Mouse (Mus musculus) adrenal gland, adult 2 months (tissue): ENCODE measurements around the gene Camk2b. TPM values are rescaled to one million over a fixed set of nuclear protein-coding genes. Genes with fewer than 3 reads are reported as not detected.
A peak's percentile ranks its signal among the peaks of the same experiment; 100 is the strongest.
"Not testable (repeated sequence)": the region's sequence is repeated elsewhere in the genome, so short reads cannot be mapped to it uniquely, and the experiment has no call there.

Experiments used
- DNase-seq: peaks from one replicate; pipeline ENCODE4 v3.0.0; 2021
- polyA plus RNA-seq: library from polyadenylated mRNA; depleted of rRNA; stranded (reverse); fragments of >200 nt; gene quantifications from 2 replicates; pipeline ENCODE4 v1.2.3, GENCODE M21; 2012
- total RNA-seq, 2 experiments: library from RNA; stranded (reverse); gene quantifications; 2 replicates each; pipeline ENCODE4 v1.2.3; 2021

The Camk2b gene
- total and polyA plus RNA-seq, 3 experiments = 10.2 to 16.2 (median 11.1) TPM

DNA sequence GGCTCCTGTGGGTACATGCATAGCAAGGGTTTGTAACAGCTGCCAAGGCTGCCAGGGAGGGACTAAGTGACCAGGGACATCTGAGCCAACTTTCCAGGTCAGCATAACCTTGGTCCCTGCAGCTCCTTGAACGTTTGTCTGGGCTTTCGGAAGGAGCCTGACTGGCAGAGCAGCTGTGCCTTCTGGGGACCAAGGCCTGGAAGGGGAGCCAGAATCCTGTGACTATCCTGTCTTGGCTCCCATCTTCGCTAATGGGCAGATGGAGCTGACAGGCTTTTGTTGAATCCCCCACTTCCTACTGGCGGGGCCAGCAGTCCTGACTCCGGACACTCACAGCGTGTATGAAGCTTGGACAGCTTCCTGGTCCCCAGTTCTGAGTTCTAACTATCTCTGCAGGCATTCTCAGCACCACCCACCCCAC lies 51.1 kb downstream of the Camk2b start:
- peak; percentile 72 for DNase-seq

DNA sequence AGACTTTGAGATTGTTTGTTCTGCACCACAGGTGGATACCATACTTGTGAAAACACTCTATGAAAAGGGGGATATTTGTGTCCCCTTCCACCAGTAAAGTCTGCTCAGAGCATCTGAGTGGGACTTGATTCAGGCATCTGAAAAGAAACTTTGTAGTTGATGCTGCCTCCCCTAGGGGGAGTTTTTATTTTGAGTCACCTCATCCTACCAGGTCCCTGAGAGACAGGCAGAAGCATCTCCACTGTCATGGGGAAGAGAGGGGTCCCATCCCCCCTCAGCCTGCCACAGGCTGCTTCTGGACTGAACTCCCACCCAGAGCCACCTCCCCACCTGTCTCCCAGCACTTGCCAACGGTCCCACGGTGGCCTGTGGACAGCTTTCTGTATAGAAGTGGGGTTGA lies 52.8 kb downstream of the Camk2b start:
- no peak for DNase-seq

DNA sequence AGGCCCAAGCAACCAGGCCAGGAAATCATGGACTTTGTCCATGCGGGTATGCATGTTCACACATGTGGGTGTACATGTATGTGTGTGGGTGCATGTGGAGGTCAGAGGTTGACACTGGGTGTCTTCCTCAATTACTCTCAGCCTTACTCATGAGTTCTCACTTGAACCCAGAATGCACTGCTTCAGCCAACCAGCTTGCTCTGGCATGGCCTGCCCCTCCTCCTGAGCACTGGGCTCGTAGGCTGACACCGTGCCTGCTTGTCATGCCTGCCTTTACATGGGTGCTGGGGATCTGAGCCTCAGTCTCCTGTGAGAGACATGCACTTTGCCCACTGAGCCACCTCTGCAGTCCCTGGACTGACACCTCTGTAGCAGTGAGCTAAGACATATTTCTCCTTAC lies 54.3 kb downstream of the Camk2b start:
- no peak for DNase-seq

DNA sequence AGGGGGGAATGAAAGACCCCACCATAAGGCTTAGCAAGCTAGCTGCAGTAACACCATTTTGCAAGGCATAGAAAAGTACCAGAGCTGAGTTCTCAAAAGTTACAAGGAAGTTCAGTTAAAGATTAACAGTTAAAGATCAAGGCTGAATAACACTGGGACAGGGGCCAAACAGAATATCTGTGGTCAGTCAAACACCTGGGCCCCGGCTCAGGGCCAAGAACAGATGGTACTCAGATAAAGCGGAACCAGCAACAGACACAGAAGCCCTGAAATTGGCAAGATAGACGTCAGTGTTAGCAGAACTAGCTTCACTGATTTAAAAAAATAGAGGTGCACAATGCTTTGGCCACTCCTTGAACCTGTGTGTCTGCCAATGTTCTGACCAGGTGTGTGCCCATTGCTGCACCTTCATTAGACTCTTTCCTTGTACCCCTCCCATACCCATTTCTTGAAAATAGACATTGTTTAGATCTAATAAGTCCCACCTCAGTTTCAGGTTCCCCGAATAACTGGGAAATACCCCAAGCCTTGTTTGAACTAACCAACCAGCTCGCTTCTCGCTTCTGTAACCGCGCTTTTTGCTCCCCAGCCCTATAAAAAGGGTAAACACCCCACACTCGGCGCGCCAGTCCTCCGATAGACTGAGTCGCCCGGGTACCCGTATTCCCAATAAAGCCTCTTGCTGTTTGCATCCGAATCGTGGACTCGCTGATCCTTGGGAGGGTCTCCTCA lies 55.2 kb downstream of the Camk2b start:
- DNase-seq = not testable (repeated sequence)

DNA sequence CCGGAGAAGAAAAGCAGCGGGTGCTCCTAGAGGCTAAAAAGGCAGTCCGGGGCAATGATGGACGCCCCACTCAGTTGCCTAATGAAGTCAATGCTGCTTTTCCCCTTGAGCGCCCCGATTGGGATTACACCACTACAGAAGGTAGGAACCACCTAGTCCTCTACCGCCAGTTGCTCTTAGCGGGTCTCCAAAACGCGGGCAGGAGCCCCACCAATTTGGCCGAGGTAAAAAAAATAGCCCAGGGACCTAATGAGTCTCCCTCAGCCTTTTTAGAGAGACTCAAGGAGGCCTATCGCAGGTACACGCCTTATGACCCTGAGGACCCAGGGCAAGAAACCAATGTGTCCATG lies 58.4 kb downstream of the Camk2b start:
- DNase-seq = peak; percentile 26

DNA sequence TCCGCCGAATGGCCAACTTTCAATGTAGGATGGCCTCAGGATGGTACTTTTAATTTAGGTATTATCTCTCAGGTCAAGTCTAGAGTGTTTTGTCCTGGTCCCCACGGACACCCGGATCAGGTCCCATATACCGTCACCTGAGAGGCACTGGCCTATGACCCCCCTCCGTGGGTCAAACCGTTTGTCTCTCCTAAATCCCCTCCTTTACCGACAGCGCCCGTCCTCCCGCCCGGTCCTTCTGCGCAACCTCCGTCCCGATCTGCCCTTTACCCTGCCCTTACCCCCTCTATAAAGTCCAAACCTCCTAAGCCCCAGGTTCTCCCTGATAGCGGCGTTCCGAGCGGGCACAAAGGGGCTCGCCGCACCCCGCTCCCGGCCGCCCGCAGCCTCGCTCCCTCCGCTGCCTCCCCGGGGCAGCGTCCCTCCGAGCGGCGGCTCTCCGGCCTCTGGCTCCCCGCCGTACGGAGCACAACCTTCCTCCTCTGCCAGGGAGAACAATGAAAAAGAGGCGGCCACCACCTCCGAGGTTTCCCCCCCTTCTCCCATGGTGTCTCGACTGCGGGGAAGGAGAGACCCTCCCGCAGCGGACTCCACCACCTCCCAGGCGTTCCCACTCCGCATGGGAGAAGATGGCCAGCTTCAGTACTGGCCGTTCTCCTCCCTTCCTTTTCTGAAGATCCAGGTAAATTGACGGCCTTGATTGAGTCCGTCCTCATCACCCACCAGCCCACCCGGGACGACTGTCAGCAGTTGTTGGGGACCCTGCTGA lies 59.0 kb downstream of the Camk2b start:
- peak; percentile 46 for DNase-seq

DNA sequence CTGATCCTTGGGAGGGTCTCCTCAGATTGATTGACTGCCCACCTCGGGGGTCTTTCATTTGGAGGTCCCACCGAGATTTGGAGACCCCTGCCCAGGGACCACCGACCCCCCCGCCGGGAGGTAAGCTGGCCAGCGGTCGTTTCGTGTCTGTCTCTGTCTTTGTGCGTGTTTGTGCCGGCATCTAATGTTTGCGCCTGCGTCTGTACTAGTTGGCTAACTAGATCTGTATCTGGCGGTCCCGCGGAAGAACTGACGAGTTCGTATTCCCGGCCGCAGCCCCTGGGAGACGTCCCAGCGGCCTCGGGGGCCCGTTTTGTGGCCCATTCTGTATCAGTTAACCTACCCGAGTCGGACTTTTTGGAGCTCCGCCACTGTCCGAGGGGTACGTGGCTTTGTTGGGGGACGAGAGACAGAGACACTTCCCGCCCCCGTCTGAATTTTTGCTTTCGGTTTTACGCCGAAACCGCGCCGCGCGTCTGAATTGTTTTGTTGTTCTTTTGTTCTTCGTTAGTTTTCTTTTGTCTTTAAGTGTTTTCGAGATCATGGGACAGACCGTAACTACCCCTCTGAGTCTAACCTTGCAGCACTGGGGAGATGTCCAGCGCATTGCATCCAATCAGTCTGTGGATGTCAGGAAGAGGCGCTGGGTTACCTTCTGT lies 59.7 kb downstream of the Camk2b start:
- DNase-seq = peak; percentile 27

DNA sequence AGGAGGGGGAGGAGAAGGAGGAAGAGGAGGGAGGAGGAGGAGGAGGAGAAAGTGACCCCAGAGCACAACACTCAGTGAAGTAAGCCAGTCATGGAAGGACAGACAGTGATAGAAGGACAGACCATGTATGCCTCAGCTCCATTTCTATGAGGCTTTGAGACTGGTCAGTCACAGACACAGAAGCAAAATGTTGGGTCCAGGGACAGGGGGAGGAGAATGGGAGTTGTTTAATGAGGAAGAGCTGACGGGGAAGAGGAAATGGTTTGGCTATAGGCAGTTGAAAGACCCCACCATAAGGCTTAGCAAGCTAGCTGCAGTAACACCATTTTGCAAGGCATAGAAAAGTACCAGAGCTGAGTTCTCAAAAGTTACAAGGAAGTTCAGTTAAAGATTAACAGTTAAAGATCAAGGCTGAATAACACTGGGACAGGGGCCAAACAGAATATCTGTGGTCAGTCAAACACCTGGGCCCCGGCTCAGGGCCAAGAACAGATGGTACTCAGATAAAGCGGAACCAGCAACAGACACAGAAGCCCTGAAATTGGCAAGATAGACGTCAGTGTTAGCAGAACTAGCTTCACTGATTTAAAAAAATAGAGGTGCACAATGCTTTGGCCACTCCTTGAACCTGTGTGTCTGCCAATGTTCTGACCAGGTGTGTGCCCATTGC lies 60.7 kb downstream of the Camk2b start:
- DNase-seq = not testable (repeated sequence)

DNA sequence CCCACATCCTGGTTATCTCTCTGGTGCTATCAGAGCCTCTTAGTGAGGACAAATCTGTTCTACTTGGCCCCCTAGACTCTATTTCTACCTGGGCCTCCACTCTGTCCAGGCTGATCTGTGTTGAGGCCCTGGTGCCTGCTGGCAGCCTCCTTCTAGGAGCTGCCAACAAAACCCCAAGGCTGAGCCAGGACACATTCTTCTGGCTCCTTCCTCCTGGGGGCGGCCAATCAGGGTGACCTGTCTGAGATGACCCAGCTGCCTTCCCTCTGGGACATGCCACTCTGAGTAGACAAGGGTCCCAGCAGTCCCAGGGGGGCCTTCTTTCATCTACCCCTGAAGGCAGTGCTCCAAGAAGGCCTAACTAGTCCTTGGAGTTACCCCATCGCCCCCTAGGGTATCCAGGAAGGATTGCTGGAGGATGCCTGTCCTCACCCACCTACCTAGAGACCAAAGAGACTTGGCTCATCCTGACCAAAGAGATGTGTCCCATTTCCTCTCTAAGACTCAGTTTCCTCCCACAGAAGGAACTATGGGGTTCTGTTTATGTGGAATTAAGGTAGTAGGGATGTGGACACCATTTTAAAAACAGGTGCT lies 63.0 kb downstream of the Camk2b start:
- peak; percentile 26 for DNase-seq

DNA sequence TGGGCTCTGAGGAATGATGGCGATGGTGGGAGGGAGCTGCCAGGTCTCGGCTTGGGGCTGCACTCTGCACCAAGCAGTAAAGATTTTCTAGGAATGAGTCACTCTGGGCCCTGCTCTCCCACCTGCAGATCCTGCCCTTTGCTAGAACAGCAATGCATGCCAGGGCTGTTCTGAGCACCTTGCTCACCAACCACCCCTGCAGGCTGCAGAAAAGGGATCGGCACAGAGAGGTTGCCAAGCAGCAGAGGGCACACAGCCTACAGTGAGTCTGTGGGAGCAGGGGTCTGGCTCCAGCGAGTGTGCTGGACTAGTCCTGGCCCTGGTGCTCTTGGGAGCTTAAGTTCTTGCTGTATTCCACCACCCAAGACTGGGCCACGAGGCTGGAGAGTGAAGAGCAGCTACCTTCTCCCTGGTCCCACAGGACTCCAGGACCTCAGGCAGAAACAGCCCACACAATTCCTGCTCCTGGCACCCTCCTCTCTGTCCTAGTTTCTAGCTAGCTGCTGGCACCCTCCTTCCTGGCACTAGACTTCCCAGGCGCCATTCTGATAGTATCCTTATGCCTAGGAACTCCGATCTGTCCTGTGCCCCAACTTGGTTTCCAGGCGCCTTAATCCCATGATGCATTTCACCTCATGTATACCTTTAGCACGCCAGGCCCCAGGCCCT lies 64.0 kb downstream of the Camk2b start:
- DNase-seq = peak; percentile 18

DNA sequence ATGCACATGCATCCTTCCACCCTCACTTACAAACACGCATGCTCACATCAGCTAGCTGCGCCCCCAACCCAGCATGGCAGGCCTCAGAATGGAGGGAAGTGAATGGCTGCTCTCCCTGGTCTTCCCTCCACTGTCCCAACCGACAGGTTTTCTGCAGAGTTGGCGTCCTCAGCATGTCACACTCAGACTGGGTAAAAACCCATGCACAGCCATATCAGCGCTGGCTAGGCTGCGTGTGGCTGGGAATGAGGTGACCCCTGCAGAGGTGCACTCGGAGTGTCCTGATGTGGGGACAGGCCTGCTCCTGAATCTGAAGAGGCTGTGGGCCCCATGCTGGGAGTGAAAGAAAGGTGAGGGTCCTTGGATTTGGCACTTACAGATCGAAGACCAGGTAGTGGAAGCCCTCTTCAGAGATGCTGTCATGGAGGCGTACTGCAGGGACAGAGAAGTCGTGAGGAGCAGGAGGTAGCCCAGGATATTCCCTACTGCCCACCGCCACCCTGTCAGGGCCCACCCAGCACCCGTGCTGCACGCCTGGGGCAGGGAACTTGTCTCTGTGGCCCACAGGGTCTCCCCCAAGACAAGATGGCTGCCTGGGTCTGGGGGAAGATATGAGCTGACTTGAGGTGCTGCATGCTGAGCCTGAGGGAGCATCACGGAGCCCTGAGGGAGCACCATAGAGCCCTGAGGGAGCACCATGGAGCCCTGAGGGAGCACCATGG lies 65.0 kb downstream of the Camk2b start:
- DNase-seq = no peak

DNA sequence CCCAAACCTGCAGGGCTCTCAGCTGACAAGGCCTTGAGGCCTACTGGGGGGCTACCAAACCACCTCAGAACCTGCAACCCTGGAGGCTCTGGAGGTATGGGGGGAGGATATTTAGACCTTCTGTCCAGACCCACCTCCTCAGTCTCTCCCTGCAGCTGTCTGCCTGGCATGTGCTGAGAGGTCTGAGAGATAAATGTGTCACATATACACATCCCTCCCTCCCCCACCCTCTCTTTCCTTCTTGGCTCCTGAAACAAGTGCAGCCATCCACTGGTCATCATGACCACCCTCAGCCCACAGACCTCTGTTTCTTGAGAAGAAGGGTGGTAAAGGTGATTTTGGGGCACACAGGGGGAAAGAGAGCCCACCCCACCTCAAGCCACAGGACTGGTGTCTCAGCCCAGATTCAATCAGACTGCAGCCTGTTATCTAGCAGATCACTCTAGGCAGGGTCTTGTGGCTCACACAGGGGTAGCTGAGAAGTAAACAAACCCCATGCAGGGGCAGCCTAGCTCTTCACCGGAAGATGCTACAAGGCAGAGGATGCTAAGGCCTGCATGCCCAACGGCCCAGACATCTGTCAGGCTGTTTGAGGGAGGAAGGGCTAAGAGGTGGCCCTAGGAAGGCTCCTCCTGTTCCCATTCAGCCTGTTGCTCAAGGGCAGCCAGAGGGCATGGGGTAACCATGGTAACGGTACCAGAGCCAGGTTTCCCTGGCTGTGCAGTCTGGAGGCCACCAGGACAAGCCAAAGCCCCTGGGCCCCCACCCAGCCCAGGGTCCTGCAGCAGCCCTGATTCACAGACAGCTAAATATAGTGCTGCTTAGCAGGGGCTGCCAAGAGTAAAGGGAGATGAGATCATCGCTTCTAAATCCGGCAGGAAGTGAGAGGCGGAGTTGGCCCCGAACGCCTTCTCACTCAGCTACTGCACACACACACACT lies 66.1 kb downstream of the Camk2b start:
- DNase-seq = peak; percentile 89

DNA sequence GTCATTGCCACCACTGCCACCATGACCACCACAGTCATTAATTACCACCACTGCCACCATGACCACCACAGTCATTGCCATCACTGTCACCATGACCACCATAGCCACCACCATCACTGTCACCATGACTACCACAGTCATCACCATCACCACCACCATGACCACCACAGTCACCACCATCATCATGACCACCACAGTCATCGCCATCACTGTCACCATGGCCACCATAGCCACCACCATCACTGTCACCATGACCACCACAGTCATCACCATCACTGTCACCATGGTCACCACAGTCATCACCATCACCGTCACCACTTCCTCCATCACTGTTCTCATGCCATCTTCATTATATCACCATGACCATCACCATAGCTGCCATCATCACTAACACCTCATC lies 67.7 kb downstream of the Camk2b start:
- DNase-seq = no peak

DNA sequence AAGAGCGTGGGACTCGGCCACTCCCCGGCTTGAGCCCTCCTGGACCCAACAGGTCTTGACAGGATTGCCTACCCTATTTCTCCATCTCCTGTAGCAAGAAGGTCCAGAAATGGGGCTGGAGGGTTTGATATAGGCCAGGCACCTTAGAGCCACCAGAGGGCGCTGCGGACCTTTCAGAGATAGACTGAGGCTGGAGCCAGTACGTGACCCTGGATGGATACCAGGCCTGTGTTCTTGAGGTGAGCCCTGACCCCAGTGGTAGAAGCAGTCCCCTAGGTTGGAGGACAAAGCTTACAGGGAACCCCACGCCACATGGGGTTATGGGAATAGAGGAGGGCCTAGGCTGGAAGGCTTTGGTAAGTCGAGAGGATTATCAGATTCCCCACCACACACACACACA lies 70.2 kb downstream of the Camk2b start:
- peak; percentile 87 for DNase-seq

DNA sequence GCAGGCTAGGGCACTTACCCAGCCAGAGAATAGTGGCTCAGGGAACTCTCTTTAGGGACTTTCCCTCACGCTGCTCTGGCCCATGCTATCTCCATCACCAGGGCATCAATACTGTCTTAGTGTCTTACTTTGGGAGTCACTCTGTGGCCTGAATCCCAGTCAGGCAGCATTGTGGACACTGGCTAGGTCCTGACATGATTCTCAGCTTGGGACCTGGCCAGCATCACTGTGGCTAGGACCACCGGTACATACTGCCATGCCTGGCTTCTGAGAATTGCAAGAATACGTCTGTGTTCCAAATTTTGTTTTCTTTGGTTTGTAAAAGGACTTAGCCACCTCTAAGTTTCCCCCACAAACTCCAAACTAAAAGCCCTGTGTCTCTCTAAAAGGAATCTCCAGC lies 71.3 kb downstream of the Camk2b start:
- DNase-seq = no peak

DNA sequence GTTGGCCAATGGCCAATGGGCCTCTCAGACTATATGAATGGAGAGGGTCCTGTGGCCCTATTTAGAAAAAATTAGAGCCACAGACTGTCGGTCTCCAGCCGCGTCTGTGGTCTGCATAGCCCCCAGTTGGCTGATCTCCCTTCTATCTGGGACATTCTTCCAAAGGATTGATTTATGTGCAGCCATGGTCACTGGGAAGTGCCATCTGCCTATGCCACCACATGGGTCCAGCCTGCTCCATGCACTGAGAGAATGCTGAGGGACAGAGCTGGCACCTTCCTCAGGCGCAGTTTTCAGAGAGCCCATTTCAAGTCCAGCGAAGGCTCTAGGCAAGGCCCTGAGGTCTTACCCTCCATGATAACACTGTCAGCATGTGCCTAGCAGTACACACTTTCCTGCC lies 72.0 kb downstream of the Camk2b start:
- no peak for DNase-seq

DNA sequence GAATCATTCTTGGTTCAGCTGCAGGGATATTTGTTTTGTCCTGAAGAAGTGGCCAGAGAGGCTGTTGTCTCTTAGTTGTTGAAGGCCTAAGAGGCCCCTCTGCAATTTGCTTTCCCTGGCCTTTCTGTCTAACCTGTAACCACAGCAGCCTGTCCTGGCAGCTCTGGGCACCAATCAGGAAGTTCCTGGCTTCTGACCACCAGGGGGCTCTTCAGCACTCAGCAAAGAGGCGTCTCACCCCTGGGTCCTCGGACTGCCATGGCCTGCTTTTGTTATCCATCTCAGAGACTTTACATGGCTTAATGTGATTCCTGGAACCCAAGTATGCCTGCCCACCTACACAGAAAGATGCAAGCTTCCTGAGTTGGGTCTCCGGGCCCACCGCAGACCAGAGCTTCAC lies 75.3 kb downstream of the Camk2b start:
- DNase-seq = peak; percentile 51

DNA sequence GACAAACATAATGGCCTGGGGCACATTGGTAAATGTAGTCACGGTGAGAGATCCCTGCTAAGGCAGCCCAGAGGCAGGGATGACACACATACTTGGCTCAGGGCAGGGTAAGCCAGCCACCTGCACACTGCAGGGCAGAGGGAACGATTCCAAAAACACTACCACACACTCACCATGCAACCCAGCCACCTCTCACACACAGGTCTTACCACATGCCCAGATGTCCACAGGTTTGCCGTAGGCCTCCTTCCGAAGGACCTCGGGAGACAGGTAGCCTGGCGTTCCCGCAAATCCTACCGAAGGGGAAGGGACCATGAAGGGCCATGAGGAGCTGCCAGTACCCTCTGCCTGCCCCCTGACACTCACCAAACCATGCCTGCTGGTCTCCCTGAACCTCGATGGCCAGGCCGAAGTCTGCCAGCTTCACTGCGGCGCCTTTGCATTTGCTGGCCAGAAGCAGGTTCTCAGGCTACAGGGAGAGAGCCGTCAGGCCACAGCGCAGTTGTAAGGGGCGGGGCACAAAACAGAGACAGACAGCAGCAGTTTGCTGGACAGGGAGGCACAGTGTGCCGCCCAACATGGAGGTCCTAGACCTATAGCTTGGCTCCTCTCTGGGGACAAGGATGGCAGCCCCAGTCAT lies 76.1 kb downstream of the Camk2b start:
- DNase-seq = no peak

DNA sequence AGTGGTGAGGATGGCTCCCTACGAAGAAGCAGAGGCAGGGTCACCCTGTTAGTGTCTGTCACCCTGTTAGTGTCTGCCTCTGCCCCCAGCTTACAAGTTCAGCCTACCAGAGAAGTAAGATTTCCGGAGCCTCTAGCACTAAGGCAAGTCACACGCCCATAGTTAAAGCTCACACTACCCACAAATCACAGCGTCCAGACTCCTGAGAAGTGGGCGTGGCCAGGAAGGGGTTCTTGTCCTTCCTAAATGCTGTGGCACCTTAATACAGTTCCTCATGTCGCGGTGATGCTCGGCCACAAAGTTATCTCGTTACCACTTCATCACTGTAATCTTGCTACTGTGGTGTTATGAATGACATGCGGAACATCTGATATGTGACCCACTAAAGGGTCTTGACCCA lies 78.0 kb downstream of the Camk2b start:
- DNase-seq = no peak
